ENCODE assay signal across 8 mouse cellular contexts in the genomic region with DNA sequence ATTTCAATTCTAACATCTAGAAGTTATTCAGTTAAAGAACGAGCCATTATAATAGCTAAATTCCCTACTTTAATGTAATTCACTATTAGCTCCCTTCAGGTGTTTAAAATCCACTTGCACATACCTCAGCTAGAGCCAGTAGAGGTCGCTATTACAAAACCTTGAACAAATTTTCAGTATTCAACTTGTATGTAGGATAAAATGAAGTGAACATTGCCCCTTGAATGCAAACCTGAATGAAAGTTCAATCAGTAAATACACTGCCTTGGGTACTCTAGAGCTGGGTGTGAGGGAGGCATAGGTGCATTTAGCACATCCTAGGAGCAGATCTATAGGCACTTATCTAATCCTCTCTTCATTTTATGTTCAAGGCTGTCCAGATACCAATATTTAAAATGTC. TPM values are rescaled to one million over a fixed set of nuclear protein-coding genes. Genes with fewer than 3 reads are reported as not detected.
DNase-seq lines count a peak whose midpoint lies in the region; ATAC-seq and TF ChIP-seq lines count a peak whose summit lies in the region.

No protein-coding gene starts in this region.

- no peak overlapping the region for H3K4me2 ChIP-seq in heart, embryonic 12.5 days

- H3K27me3 ChIP-seq in heart, adult 2 months (ENCODE audit: control insufficient read depth, insufficient read depth, low read length), result no peaks in the 10 kb centered on the region
- no peaks in the 10 kb centered on the region for H3K27me3 ChIP-seq in heart, embryonic 12.5 days (replicated peaks)
- no peaks in the 10 kb centered on the region for H3K27me3 ChIP-seq in thymus, adult 2 months (ENCODE audit: control insufficient read depth, insufficient read depth, low read length)

- H3K4me1 ChIP-seq in heart, adult 2 months (ENCODE audit: control insufficient read depth, insufficient read depth, low read length), result no peaks in the 10 kb centered on the region; the same call in 1 of the 2 replicates
- peaks cover 9% of the 10 kb centered on the region; the same call in 1 of the 2 replicates for H3K4me1 ChIP-seq in heart, embryonic 12.5 days (replicated peaks)
- H3K4me1 ChIP-seq in thymus, adult 2 months (replicated peaks; ENCODE audit: control insufficient read depth, insufficient read depth, low read length), result no peaks in the 10 kb centered on the region

- H3K9me3 ChIP-seq in heart, embryonic 12.5 days (replicated peaks), result no peaks in the 10 kb centered on the region

- no peak for ATAC-seq in heart, embryonic 12.5 days (ENCODE audit: insufficient number of reproducible peaks, low FRiP score)

- no peak overlapping the region for H3K9ac ChIP-seq in heart, adult 2 months (ENCODE audit: low read depth, low read length)
- H3K9ac ChIP-seq in heart, embryonic 12.5 days, result no peak overlapping the region

- peak; percentile 90 for TF ChIP-seq CTCF in heart, adult 2 months (IDR thresholded peaks at IDR 0.05)
- no peak for TF ChIP-seq CTCF in thymus, adult 2 months (IDR thresholded peaks at IDR 0.05; ENCODE audit: borderline replicate concordance, control insufficient read depth, extremely low read depth, insufficient read depth, low read length, poor library complexity)

- WGBS in heart, adult 2 months, result 29% methylated on average over 2 of the region's 2 CpGs
- WGBS in heart, embryonic 12.5 days, result 29% methylated on average over 2 of the region's 2 CpGs
- WGBS in thymus, adult 2 months, result 20% methylated on average over 2 of the region's 2 CpGs

- no peak for TF ChIP-seq POLR2A in heart, adult 2 months (IDR thresholded peaks at IDR 0.05; ENCODE audit: insufficient read depth, low read depth, low read length)
- TF ChIP-seq POLR2A in thymus, adult 2 months (IDR thresholded peaks at IDR 0.05; ENCODE audit: control insufficient read depth, extremely low read depth, insufficient read depth, low read length, poor library complexity), result no peak

- H3K27ac ChIP-seq in heart, adult 2 months, result no peak overlapping the region
- H3K27ac ChIP-seq in heart, embryonic 12.5 days (ENCODE audit: poor library complexity, severe bottlenecking), result no peak overlapping the region
- no peak overlapping the region for H3K27ac ChIP-seq in thymus, adult 2 months (ENCODE audit: control insufficient read depth, insufficient read depth, low read length)

- no peaks in the 10 kb centered on the region; the same call in 1 of the 2 replicates for H3K36me3 ChIP-seq in heart, adult 2 months (ENCODE audit: control insufficient read depth, insufficient read depth, low read length)
- H3K36me3 ChIP-seq in heart, embryonic 12.5 days, result peaks cover 6% of the 10 kb centered on the region; the same call in 1 of the 2 replicates
- H3K36me3 ChIP-seq in thymus, adult 2 months (ENCODE audit: control insufficient read depth, insufficient read depth, low read length), result peaks cover 10% of the 10 kb centered on the region

- H3K79me2 ChIP-seq in heart, adult 2 months (replicated peaks; ENCODE audit: control insufficient read depth, insufficient read depth, low read length), result no peaks in the 10 kb centered on the region; the same call in 1 of the 2 replicates

- intact Hi-C loops in heart, adult 2 months (cut with DNase I), result loop anchor here (2.0 kb wide), 3 partner anchors 23 to 105 kb away; no protein-coding TSS in a partner anchor

- no peak for DNase-seq in heart, adult 2 months
- peak; percentile 19 for DNase-seq in thymus, adult 2 months
- DNase-seq in thymus, postnatal 36 days, result no peak
- DNase-seq in embryo, embryonic 10 days (ENCODE audit: low spot score), result peak; percentile 53
- DNase-seq in lung, postnatal 36 days, result peak; percentile 73
- no peak for DNase-seq in yolk sac, embryonic 10.5 days (ENCODE audit: low spot score)
- DNase-seq in urinary bladder, adult 2 months (ENCODE audit: low spot score), result no peak

- no peak overlapping the region for H3K4me3 ChIP-seq in heart, adult 2 months
- no peak overlapping the region for H3K4me3 ChIP-seq in heart, embryonic 12.5 days
- no peak overlapping the region for H3K4me3 ChIP-seq in thymus, adult 2 months (ENCODE audit: control insufficient read depth, insufficient read depth, low read length)

- no peak for TF ChIP-seq EP300 in heart, adult 2 months (IDR thresholded peaks at IDR 0.05; ENCODE audit: insufficient read depth, low read depth, low read length)

RNA-seq across cellular contexts. Expression of gene Sos1, which starts 24.6 kb away (rescaled TPM):
- total RNA-seq in heart, adult 2 months (2021), result 10 to 100 TPM; 11.2 to 13.1 TPM
- 3.2 and 4.3 TPM in 2 replicates for polyA plus RNA-seq in heart, adult 2 months (2012; rRNA removed)
- 4.8 and 5.4 TPM in 2 replicates for polyA plus RNA-seq in heart, embryonic 12.5 days (2016; fragmentation: Nextera tagmentation; extraction: Ambion mirVana)
- 4.1 and 5.0 TPM in 2 replicates for polyA plus RNA-seq in thymus, adult 2 months (2012; rRNA removed)
- 6.5 and 9.3 TPM in 2 replicates for polyA plus RNA-seq in urinary bladder, adult 2 months (2012; rRNA removed)

Comparison
In these comparisons a context has a peak if more than half of its experiments do, and no peak if none do; other contexts are left out.
1. DNase-seq: peak in thymus, adult 2 months (single experiment), embryo, embryonic 10 days (single experiment) and lung, postnatal 36 days (single experiment); none in heart, adult 2 months (0 of 2), thymus, postnatal 36 days (0 of 2), yolk sac, embryonic 10.5 days (single experiment) and urinary bladder, adult 2 months (single experiment).